Mouse (Mus musculus) heart, postnatal 0 days (tissue): ENCODE results near the gene Astn2. TPM values are rescaled to one million over a fixed set of nuclear protein-coding genes. Genes with fewer than 3 reads are reported as not detected.

Experiments
- ATAC-seq: fragments of 200-750 bp; cut with Nextera tagmentation; 2 replicates; pipeline ENCODE4 v1.8.0; 2017; ENCODE audit warnings: low read depth, moderate number of reproducible peaks, moderate library complexity; ENCODE audit not compliant: insufficient read depth
- DNase-seq: peaks from one replicate; pipeline ENCODE4 v3.0.0-alpha.2; 2016; ENCODE audit warnings: low spot score
- H3K27ac ChIP-seq: fragments of 300-500 bp; sonication (generic); 2 replicates; pipeline ENCODE4 v1.5.1; 2014; ENCODE audit warnings: low read depth, mild to moderate bottlenecking
- H3K27me3 ChIP-seq: fragments of 300-500 bp; sonication (generic); 2 replicates; pipeline ENCODE4 v1.6.1; 2014; ENCODE audit warnings: low read length, mixed read lengths; ENCODE audit not compliant: control insufficient read depth, insufficient read depth
- H3K36me3 ChIP-seq: fragments of 300-500 bp; sonication (generic); replicated peaks from 2 replicates; pipeline ENCODE4 v1.6.1; 2014; ENCODE audit warnings: low read length, mixed read lengths; ENCODE audit not compliant: control insufficient read depth, insufficient read depth
- H3K4me1 ChIP-seq: fragments of 300-500 bp; sonication (generic); 2 replicates; pipeline ENCODE4 v1.6.1; 2014; ENCODE audit warnings: antibody characterized with exemption; ENCODE audit not compliant: control insufficient read depth, insufficient read depth
- H3K4me2 ChIP-seq: fragments of 300-500 bp; sonication (generic); 2 replicates; pipeline ENCODE4 v1.6.1; 2014; ENCODE audit warnings: low read depth, mild to moderate bottlenecking, low read length, moderate library complexity
- H3K4me3 ChIP-seq: fragments of 300-500 bp; sonication (generic); 2 replicates; pipeline ENCODE4 v1.5.1; 2014; ENCODE audit warnings: low read depth, low read length
- H3K9ac ChIP-seq: fragments of 300-500 bp; sonication (generic); replicated peaks from 2 replicates; pipeline ENCODE4 v1.6.1; 2014; ENCODE audit warnings: low read depth, low read length, mixed read lengths
- H3K9me3 ChIP-seq: fragments of 300-500 bp; sonication (generic); replicated peaks from 2 replicates; pipeline ENCODE4 v1.6.1; 2016; ENCODE audit warnings: low read length; ENCODE audit not compliant: control insufficient read depth
- CTCF ChIP-seq: IDR thresholded peaks from 2 replicates; pipeline ENCODE4 v1.5.1; 2016; ENCODE audit warnings: antibody characterized with exemption, control low read depth, low read depth
- EP300 ChIP-seq: IDR thresholded peaks from 2 replicates; pipeline ENCODE4 v1.6.1; 2016; ENCODE audit warnings: antibody characterized with exemption, low read depth
- WGBS: fragments of 180-500 bp; shearing (Covaris S2); extraction: QIAGEN DNeasy Blood & Tissue Kit; methylation state at CpG from one replicate; pipeline ENCODE4 v1.1.7; 2014; 5-methylcytosine and 5-hydroxymethylcytosine counted together
- polyA plus RNA-seq: library from polyadenylated mRNA; unstranded; fragments of >200 nt; fragmentation: Nextera tagmentation; extraction: Ambion mirVana; gene quantifications from 2 replicates; pipeline ENCODE4 v1.2.1, GENCODE M21; 2015
- total RNA-seq: library from RNA; depleted of rRNA; stranded (reverse); fragments of >200 nt; gene quantifications from 2 replicates; pipeline ENCODE4 v1.2.3, GENCODE M21; 2014; ENCODE audit warnings: low replicate concordance

Gene Astn2
- total and polyA plus RNA-seq, 2 experiments from 2014 or later: 0.25 to 3.7 TPM

DNA sequence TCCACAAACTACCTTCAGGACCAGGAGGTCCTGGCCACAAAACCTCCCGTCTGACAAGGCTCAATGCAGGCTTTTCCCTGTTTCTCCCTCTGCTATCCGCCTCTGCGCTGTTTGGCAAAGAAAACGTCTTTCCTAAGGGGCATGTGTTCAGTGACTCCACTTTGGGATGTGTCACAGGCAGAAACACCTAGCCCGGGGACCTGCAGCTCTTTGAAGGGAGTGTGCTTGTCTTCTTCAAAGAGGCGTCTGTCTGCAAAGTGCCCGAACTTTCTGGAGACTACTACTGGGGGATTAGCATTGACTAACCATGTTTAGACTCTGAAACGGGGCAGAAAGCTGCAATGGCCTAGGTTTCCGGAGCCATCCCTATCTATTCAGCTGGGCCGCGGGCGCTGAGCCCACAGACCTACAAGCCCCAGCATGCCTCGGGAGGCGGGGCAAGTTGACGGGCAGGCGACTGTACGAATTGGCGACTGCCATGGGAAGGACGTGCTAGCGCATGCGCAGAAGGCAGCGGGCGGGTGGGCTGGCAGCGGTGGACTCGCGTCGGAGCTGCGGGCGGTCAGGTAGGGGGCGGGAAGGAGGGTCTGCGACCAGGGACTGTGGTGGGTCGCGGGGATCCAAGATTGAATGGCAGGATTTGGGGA lies 799.8 kb downstream of the Astn2 start, which contains the start of gene Trim32:
Gene Trim32 (plus strand): TSS at position 483 of the 647 bp plus-strand sequence.
- peak; percentile 97 for ATAC-seq
- Histone ChIP-seq H3K27me3 (no peaks in the 10 kb centered on the region), H3K9me3 (no peaks in the 10 kb centered on the region), H3K4me1 (peaks cover 27% of the 10 kb centered on the region), H3K36me3 (no peaks in the 10 kb centered on the region), H3K9ac (peak within 1 kb of the TSS; percentile 68), H3K4me2 (peak within 1 kb of the TSS; percentile 78), H3K27ac (peak within 1 kb of the TSS; percentile 28; the same call in 1 of the 2 replicates), H3K4me3 (peak within 1 kb of the TSS; percentile 72)
- peak; percentile 92 for DNase-seq
- 3% methylated on average over 33 of the region's 33 CpGs for WGBS
- TF ChIP-seq EP300 (no peak), CTCF (no peak)

DNA sequence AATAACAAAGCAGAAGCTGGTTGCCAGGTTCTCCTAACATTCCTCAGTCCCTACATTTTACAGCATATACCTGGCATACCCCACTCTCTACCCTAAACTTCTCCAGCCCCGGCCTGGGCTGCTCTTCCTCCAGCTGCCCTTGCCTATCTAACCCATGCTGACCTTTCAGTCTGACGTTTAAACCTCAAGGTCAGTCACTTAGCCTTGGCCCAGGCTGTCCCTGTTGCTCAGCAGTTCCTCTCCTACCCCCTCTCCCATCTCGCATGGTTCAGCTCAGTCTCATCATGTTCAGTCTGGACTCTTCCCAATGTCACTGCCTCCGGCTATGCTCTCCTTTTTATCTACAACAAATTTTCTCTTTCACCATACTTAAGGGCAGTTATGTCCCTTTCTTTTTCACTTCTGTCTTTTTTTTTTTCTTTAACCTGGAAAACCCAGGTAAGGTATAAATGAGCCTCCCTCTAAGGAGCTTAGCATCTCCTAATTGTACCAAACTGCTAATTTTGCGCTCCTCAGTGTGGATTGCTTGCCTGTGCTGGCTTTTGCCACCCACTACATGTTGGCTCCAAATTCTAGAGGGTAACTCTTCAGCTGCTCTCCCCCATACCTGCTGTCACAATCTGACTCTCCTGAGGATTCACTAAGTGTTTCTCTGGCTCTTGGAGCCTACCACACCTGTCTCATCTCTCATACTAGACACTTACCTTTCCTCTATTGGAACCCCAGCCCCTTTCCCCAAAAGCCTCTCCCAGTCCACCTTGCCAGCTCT lies 809.6 kb downstream of the Astn2 start:
- Histone ChIP-seq H3K27me3 (no peaks in the 10 kb centered on the region), H3K27ac (no peak overlapping the region), H3K4me2 (no peak overlapping the region), H3K36me3 (no peaks in the 10 kb centered on the region), H3K9ac (no peak overlapping the region), H3K9me3 (no peaks in the 10 kb centered on the region), H3K4me3 (no peak overlapping the region), H3K4me1 (no peaks in the 10 kb centered on the region)
- WGBS: 50% methylated on average over 5 of the region's 5 CpGs
- TF ChIP-seq CTCF (no peak), EP300 (no peak)
- DNase-seq (no peak), ATAC-seq (no peak)

DNA sequence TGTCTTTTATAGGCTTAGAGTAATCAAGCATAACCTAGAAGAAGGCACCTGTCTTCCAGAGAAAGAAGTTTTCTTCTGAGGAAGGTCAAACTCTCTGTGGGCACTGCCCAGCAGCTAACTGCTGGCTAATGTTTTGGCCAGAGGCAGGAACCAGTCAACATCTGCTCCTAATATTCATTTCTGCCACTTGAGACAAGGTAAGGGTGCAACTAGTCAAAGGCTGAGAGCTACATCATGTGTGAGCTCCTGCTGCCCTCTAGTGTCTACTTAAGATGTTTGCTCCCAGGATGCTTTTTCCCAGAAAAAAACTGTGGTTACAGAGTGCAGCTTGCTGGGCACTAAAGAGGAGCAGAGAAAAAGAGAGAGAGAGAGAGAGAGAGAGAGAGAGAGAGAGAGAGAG lies 814.6 kb downstream of the Astn2 start:
- ATAC-seq (peak; percentile 44; the same call in 1 of the 2 replicates), DNase-seq (peak; percentile 75)
- TF ChIP-seq CTCF (peak; percentile 83), EP300 (no peak)
- H3K36me3 ChIP-seq: no peaks in the 10 kb centered on the region
- H3K4me2 ChIP-seq: no peak overlapping the region
- no peak overlapping the region for H3K27ac ChIP-seq
- no peaks in the 10 kb centered on the region for H3K9me3 ChIP-seq
- H3K9ac ChIP-seq: no peak overlapping the region
- no peaks in the 10 kb centered on the region for H3K27me3 ChIP-seq
- peaks cover 3% of the 10 kb centered on the region; the same call in 1 of the 2 replicates for H3K4me1 ChIP-seq
- no peak overlapping the region for H3K4me3 ChIP-seq

DNA sequence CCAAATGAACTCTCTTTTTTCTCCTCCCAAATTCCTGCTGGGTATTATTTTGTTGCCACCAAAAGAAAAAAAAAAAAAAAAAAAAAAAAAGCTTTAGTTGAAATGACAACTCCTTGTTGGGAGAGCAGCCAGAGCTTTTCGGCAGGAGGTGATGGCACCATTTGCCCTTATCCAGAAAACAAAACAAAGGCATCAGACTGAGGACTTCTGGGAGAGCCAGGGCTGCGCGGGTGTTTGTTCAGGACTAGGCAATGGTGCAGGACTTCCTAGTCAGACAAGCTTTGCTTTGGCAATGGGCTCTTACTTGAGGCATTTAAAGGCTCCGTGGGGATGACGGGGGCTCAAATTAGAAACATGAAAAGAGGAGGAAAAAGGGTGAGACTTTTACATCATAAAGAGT lies 817.5 kb downstream of the Astn2 start:
- no peak for ATAC-seq
- TF ChIP-seq EP300: no peak
- no peak for TF ChIP-seq CTCF
- 35% methylated on average over 5 of the region's 5 CpGs for WGBS

DNA sequence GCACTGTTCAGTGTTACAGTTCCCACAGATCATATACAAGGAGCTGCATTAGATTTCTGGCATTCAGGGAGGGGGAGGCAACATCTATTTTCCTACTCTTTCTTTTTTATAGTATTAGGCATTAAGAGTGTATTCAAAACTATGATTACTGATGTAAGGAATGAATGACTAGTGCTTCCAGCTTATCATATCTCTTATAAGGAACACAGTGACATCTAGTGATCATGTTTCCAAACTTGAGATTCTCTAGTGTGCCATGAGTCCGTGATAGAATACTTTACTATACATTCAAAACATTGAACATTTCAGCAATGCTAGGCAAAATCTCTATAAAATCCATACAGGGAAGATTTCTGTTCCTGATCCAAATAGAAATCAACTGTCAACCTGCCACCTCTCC lies 824.2 kb downstream of the Astn2 start:
- Histone ChIP-seq H3K27ac (no peak overlapping the region), H3K4me2 (no peak overlapping the region), H3K4me3 (no peak overlapping the region), H3K9me3 (no peaks in the 10 kb centered on the region), H3K36me3 (no peaks in the 10 kb centered on the region), H3K9ac (no peak overlapping the region), H3K4me1 (no peaks in the 10 kb centered on the region), H3K27me3 (no peaks in the 10 kb centered on the region)
- no peak for ATAC-seq
- no peak for DNase-seq
- TF ChIP-seq CTCF (no peak), EP300 (no peak)
- WGBS: 60% methylated on average over 1 of the region's 1 CpGs

More for the DNA sequence above, 817.5 kb downstream of the Astn2 start:
- H3K4me1 ChIP-seq: peaks cover 3% of the 10 kb centered on the region; the same call in 1 of the 2 replicates
- no peaks in the 10 kb centered on the region for H3K27me3 ChIP-seq
- no peak for DNase-seq
- H3K4me3 ChIP-seq: no peak overlapping the region
- H3K36me3 ChIP-seq: no peaks in the 10 kb centered on the region
- no peaks in the 10 kb centered on the region for H3K9me3 ChIP-seq
- H3K4me2 ChIP-seq: no peak overlapping the region
- no peak overlapping the region for H3K27ac ChIP-seq
- H3K9ac ChIP-seq: no peak overlapping the region
